Mouse (Mus musculus): ENCODE results near the gene Tex13c2.

Tex13c2 gene

DNA sequence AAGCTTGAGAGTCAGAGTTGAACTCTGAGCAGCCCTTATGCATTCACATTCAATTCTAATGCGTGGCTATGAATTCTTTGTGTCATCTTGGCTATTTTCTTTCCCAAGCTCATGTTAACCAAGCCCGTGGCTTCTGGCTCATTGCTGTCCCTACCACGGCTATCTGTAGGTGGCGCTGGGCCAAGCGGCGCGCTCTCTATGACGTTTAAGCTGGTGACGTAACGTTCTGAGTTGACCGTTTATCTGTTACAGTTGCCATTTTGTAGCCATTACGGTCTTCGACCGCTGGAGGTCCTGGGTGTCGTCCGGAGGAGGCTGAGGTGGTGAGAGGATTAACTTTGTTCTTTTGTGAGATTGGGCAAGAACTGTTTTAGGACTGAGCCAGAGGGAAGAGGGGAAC lies at the start of gene Tex13c2:
TSS of gene Tex13c2 (plus strand) at position 246 of the 400 bp plus-strand sequence.
- DNase-seq: no peak

DNA sequence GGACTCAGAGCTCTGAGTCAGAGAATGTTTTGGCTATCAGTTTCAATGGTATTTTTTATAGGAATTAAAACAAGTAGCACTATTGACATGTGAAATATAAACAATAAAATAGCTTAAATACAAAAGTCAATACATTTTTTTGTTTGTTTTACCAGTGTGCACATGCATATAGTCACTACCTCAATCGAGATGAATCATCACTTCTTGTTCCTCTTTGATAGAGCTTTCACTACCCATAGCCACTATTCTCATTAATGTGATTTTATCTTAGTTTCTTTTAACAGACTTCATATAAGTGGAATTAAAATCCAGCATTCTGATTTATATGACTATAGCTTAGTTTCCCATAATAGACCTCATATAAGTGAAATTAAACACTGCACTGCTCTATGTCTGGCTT lies 39.2 kb upstream of the Tex13c2 start:
- DNase-seq: no peak

DNA sequence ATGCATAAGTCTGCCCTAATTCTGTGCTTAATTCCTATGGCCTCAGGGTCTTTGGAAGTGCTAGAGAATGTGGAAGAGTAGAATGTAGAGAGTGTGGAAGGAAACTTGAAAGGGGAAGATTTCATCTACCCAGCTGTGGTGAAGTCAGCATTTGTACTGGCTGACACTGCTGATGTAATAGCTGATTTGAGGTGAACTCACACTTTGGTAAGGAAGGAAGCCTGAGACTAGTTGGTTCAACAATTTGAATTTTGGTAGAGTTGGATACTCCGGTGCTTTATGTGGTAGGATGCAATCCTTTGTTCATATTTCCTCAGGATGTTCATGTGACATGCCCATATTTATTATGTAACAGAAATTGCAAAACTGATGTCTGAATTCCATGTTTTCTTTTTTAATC lies 36.5 kb upstream of the Tex13c2 start:
- no peak for DNase-seq

DNA sequence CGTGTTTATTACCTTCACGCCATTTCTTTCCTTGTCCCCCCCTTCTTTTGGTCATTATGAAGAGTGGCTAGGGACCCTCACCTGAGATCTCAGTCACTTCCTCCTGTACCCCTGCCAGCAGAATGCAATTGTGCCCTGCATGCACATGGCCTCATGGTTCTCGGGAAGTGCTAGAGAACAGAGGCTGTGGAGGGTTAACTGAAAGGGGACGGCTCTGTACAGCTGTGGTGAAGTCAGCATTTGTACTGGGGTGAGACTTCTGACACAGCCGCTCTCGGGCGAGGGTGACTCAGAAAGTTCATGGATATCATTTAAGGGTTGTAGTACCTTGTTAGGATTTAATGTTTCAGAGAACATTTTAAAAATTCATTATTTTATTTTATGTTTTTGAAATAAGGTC lies 35.0 kb upstream of the Tex13c2 start:
- DNase-seq: no peak

DNA sequence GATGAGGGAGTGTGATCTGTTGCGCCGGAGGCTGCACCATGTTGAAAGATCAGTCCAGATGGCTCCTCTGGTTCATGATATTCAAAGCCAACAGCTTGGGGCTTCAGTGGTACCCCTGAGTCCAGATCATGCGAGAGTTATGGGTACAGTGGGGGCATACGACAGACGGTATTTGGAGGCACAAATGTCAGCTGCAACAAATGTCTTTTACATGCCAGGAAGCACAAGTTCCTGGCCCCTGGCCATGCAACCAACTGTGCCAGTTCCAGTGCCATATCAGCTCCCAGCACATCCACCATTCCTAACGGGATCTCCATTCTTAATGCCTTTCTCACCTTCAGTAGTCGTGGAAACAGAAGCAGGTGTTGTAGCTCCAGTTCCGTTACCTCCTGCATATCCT lies 845 bp downstream of the Tex13c2 start:
- DNase-seq: peak; percentile 29

DNA sequence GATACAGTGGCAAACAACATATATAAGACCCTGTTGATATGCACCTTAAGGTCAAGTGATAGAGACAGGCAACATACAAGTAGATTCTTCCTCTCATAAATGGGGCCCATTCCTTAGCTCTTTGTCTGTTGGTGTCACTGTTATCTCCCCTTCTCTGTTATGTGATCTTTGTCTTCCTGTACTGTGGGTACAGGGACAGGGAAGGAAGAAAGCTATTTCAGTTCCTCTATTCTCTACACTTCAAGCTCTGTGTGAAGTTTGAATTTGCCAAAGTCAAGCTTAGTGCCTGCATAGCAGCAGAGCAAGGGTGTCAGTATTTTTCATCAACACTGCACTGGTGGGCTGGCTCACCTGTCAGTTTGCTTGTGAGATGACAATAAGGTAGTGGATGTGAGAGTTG lies 11.0 kb downstream of the Tex13c2 start:
- no peak for DNase-seq

DNA sequence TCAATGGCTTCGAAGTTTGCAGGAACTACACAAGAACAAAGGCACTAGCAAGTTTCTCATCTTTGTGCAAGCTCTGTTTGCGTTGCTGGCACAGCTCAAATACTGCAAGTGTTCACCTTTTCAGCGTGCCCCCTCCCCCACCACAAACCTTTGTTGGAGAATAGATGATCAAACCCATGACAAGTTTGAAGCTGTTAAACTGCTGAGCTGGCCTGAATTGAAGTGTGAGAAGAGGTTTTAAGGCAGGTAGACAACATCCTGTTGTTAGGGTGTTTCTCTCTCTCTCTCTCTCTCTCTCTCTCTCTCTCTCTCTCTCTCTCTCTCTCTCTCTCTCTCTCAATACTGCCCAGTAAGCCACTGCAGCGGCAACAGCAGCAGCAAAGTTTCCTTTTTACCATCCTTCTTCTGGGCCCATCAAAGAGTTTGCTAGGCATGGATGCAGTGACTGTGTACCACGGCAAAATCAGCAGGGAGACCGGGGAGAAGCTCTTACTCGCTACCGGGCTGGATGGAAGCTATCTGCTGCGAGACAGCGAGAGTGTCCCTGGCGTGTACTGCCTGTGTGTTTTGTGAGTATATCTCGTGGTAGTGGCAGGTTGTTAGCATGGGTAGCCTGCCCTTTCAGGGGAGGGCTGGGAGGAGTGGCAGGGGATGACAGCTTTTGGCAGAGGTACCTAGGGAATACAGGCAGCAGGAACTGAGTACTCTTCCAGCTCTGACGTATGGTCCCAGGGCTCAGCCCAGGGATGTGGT lies 13.0 kb downstream of the Tex13c2 start, which contains the start of gene Sh2d1a:
TSS of gene Sh2d1a (plus strand) at position 163 of the 753 bp plus-strand sequence.
- DNase-seq: no peak

DNA sequence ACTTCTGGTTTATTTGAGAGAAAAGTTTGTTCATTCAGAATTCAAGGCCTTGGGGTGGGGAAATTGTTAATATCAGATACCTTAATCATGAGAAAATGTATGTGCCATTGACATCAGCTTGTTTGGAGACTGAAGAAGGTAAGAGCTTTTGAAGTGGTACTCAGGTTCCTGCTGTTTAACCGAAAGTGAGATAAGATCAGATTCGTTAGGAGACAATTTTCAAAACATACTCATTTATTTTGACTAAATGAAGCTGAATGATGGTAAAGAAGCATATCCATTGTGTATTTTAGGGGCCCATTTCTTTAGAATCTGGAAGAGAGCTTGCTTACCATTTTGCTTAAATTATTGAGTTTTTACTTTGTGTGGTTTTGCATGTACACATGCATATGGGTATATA lies 21.6 kb downstream of the Tex13c2 start:
- DNase-seq: no peak

DNA sequence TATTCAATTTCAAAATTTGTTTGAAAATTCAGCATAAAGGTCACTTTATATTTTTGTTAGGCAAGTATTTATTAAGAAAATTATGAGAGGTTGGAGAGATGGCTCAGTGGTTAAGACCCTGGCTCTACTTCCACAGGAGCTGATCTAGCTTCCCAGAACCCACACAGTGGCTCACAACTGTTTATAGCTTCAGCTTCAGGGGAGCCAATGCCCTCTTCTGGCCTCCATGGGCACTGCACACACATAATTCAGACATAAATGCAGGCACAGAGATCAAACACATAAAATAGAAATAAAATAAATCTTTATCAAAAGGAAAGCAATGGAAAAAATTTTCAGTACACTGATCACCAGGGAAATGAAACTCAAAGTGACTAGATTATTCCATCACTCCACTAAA lies 23.1 kb downstream of the Tex13c2 start:
- no peak for DNase-seq

DNA sequence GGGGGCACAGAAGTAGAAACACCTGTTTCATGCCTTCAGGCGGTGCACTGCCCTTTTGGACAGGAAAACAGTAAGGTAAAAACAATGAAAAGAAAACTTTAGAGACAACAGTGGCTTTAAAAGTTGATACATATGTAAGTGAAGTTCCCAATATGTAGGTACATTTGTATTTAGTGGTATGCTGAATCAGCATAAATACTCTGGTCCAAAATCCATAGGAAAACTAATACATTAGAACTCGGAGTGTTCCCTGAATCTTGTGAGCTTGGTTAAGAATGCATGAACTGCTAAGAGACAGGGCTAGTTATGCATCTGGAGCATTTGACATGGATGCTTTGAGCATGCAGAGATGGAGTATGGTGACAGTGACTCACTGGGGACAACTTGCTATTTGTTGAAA lies 33.4 kb downstream of the Tex13c2 start:
- DNase-seq: no peak

DNA sequence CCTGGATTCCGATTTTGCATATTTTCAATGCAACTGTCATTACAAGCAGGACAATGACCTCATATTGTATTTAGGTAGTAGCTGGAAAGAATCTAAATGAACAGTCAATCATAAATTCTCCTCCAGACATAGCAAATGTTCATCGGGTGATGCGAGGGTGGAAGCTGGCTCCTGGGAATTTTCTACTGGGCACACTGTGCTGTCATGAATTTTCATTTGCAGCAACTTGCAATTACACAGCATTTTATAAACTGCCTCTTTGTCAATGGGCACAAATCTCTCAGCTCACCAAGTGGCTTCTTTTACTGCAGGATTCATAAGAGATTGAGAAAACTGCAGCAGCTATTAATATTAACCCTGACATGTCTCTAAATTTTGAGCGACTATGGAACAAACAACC lies 41.2 kb downstream of the Tex13c2 start:
- DNase-seq: no peak

DNA sequence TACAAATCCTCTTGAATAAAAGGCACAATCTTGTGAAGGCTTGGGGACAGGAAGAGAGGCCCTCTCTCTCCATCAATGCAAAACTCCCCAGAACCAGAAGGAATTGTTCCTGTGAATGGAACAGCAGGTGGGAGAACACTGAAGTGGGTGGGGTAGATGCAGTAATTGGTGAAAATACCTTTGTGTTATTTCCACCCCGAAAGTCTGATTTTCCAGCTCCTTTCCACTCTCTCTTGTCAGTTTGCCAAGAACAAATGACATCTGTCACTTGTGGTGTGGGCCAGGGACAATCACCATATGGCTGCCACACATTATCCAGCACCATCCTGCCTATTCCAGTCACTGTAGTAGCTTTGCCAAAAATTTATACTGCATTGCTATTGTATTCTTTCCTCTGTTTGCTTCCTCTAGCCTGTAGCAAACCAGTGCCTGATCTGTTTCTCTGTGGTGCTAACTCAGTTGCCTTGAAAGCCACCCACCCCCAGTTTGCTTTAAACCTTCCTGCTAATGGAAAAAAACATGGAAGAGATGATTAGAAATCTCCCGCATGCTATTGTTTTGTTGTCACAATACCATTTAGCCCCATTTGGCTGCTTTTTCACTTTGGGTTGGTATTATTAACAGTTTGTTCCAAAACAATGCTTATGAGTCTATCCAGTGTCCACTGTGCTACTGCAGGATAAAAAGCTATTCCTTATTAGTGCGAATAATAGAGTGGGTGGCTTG lies 50.7 kb downstream of the Tex13c2 start:
- peak; percentile 77 for DNase-seq

DNA sequence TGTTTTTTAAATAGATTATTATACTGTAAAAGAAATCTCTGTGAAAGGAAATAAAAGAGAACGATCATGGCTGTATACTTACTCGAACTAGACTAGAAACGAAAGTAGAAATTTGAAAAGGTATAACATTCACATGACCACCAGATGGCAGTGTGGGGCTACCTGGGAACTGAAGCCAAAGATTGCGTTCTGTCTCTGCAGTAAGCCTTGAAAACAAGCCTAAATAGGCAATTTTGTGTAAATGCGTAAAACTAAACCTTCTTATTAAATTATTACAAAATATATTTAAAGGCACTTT lies 51.2 kb downstream of the Tex13c2 start:
- peak; percentile 80 for DNase-seq

Data from cerebellum, adult 8-10 months (tissue).